Mouse (Mus musculus): ENCODE measurements around the gene Celf3. TPM values are rescaled to one million over a fixed set of nuclear protein-coding genes. Genes with fewer than 3 reads are reported as not detected.

Gene Celf3
- polyA plus RNA-seq, 1 experiment, result 314 TPM

- TF ChIP-seq CTCF (IDR thresholded peaks at IDR 0.05; ENCODE audit: extremely low read depth, insufficient read depth, low read length) (no peak), POLR2A (IDR thresholded peaks at IDR 0.05; ENCODE audit: extremely low read depth, insufficient read depth, low read length) (no peak)
- H3K27ac ChIP-seq (ENCODE audit: insufficient read depth, low read length), result no peak overlapping the region
- H3K4me3 ChIP-seq (ENCODE audit: insufficient read depth, low read length), result no peak overlapping the region
- H3K4me1 ChIP-seq (ENCODE audit: control insufficient read depth, insufficient read depth, low read length), result no peaks in the 10 kb centered on the region; the same call in 1 of the 2 replicates
These were observed 19.1 kb downstream of the Celf3 start for GRCm38 (mm10) chr3:94497162-94497561.

GRCm38 (mm10) chr3:94502243-94502642 is 24.1 kb downstream of the Celf3 start:
- Histone ChIP-seq H3K27ac (ENCODE audit: insufficient read depth, low read length) (no peak overlapping the region), H3K4me3 (ENCODE audit: insufficient read depth, low read length) (no peak overlapping the region), H3K4me1 (ENCODE audit: control insufficient read depth, insufficient read depth, low read length) (no peaks in the 10 kb centered on the region)
- no peak for TF ChIP-seq POLR2A (IDR thresholded peaks at IDR 0.05; ENCODE audit: extremely low read depth, insufficient read depth, low read length)
- TF ChIP-seq CTCF (IDR thresholded peaks at IDR 0.05; ENCODE audit: extremely low read depth, insufficient read depth, low read length), result peak; percentile 85

GRCm38 (mm10) chr3:94506664-94507063 is 28.6 kb downstream of the Celf3 start:
- Histone ChIP-seq H3K27ac (ENCODE audit: insufficient read depth, low read length) (no peak overlapping the region), H3K4me3 (ENCODE audit: insufficient read depth, low read length) (no peak overlapping the region), H3K4me1 (ENCODE audit: control insufficient read depth, insufficient read depth, low read length) (no peaks in the 10 kb centered on the region; the same call in 1 of the 2 replicates)
- TF ChIP-seq CTCF (IDR thresholded peaks at IDR 0.05; ENCODE audit: extremely low read depth, insufficient read depth, low read length), result 0 out of 2 replicates have a peak, but pooled peaks have one; percentile 8
- TF ChIP-seq POLR2A (IDR thresholded peaks at IDR 0.05; ENCODE audit: extremely low read depth, insufficient read depth, low read length), result no peak

- TF ChIP-seq CTCF (IDR thresholded peaks at IDR 0.05; ENCODE audit: extremely low read depth, insufficient read depth, low read length), result no peak
- TF ChIP-seq POLR2A (IDR thresholded peaks at IDR 0.05; ENCODE audit: extremely low read depth, insufficient read depth, low read length), result no peak
- H3K4me3 ChIP-seq (ENCODE audit: insufficient read depth, low read length), result no peak overlapping the region
- no peaks in the 10 kb centered on the region for H3K4me1 ChIP-seq (ENCODE audit: control insufficient read depth, insufficient read depth, low read length)
- H3K27ac ChIP-seq (ENCODE audit: insufficient read depth, low read length), result no peak overlapping the region
These were observed 48.6 kb downstream of the Celf3 start for GRCm38 (mm10) chr3:94526731-94527130.

GRCm38 (mm10) chr3:94533968-94534367 is 55.9 kb downstream of the Celf3 start:
- peaks cover 1% of the 10 kb centered on the region; the same call in 1 of the 2 replicates for H3K4me1 ChIP-seq (ENCODE audit: control insufficient read depth, insufficient read depth, low read length)
- no peak overlapping the region for H3K4me3 ChIP-seq (ENCODE audit: insufficient read depth, low read length)
- H3K27ac ChIP-seq (ENCODE audit: insufficient read depth, low read length), result no peak overlapping the region
- TF ChIP-seq CTCF (IDR thresholded peaks at IDR 0.05; ENCODE audit: extremely low read depth, insufficient read depth, low read length), result peak; percentile 54
- no peak for TF ChIP-seq POLR2A (IDR thresholded peaks at IDR 0.05; ENCODE audit: extremely low read depth, insufficient read depth, low read length)

DNA sequence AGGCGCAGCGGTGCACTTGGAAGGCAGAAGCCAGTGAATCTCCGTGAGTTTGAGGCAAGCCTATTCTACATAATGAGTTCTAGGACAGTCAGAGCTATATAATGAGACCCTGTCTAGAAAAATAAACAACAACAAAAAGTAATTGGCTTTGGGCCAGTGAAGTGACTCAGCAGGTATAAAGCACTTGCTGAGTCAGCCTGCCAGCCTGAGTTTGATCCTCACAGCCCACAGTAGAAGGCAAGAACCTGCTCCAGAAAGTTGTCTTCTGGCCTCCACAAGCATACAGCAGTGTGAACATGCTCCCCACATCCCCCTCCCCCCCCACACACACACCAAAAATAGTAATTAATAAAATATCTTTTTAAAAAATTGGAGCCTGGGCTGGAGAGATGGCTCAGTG is 59.1 kb downstream of the Celf3 start:
- Histone ChIP-seq H3K27ac (ENCODE audit: insufficient read depth, low read length) (no peak overlapping the region), H3K4me1 (ENCODE audit: control insufficient read depth, insufficient read depth, low read length) (peaks cover 1% of the 10 kb centered on the region; the same call in 1 of the 2 replicates), H3K4me3 (ENCODE audit: insufficient read depth, low read length) (no peak overlapping the region)
- TF ChIP-seq CTCF (IDR thresholded peaks at IDR 0.05; ENCODE audit: extremely low read depth, insufficient read depth, low read length) (no peak), POLR2A (IDR thresholded peaks at IDR 0.05; ENCODE audit: extremely low read depth, insufficient read depth, low read length) (no peak)

Other genes with a start within 250 kb of the Celf3 start
- gene Gm4778, start 214.3 kb upstream of the Celf3 start, polyA plus RNA-seq (2012; rRNA removed), result not detected in 2 replicates
- 19.3 and 22.3 TPM in 2 replicates for gene Them4, start 168.2 kb upstream of the Celf3 start, polyA plus RNA-seq (2012; rRNA removed)
- gene Them5, start 136.2 kb upstream of the Celf3 start, polyA plus RNA-seq (2012; rRNA removed), result not detected in 2 replicates
- 0.61 and 0.70 TPM in 2 replicates for gene C2cd4d, start 115.9 kb upstream of the Celf3 start, polyA plus RNA-seq (2012; rRNA removed)
- 1.9 and 2.0 TPM in 2 replicates for gene Rorc, start 105.5 kb upstream of the Celf3 start, polyA plus RNA-seq (2012; rRNA removed)
- gene Lingo4, start 79.8 kb upstream of the Celf3 start, polyA plus RNA-seq (2012; rRNA removed), result 0.46 and 0.51 TPM in 2 replicates
- 15.2 and 15.5 TPM in 2 replicates for gene Tdrkh, start 65.0 kb upstream of the Celf3 start, polyA plus RNA-seq (2012; rRNA removed)
- 46.0 and 47.9 TPM in 2 replicates for gene Mrpl9, start 35.0 kb upstream of the Celf3 start, polyA plus RNA-seq (2012; rRNA removed)
- gene Oaz3, start 34.4 kb upstream of the Celf3 start, polyA plus RNA-seq (2012; rRNA removed), result 0.15 and 0.25 TPM in 2 replicates
- gene Riiad1, start 2.0 kb downstream of the Celf3 start, polyA plus RNA-seq (2012; rRNA removed), result 3.2 and 4.1 TPM in 2 replicates
- gene Snx27, start 104.4 kb downstream of the Celf3 start, polyA plus RNA-seq (2012; rRNA removed), result 47.7 and 50.6 TPM in 2 replicates
- gene Gm10972, start 164.8 kb downstream of the Celf3 start, polyA plus RNA-seq (2012; rRNA removed), result not detected in 2 replicates
- gene Tuft1, start 180.6 kb downstream of the Celf3 start, polyA plus RNA-seq (2012; rRNA removed), result 1.9 TPM in 2 replicates
- gene Selenbp2, start 215.3 kb downstream of the Celf3 start, polyA plus RNA-seq (2012; rRNA removed), result 0.13 TPM in 1 of 2 replicates, not detected in the other

Measured in cortical plate, adult 2 months (tissue).